Mouse (Mus musculus) forebrain, embryonic 13.5 days (tissue): ENCODE results near the gene Npw. TPM values are rescaled to one million over a fixed set of nuclear protein-coding genes. Genes with fewer than 3 reads are reported as not detected.

Experiments
- ATAC-seq: fragments of 200-750 bp; cut with Nextera tagmentation; 2 replicates; pipeline ENCODE4 v1.8.0; 2017
- H3K27ac ChIP-seq: fragments of 300-500 bp; sonication (generic); 2 replicates; pipeline ENCODE4 v1.5.1; 2015; ENCODE audit warnings: inconsistent platforms, mild to moderate bottlenecking, moderate library complexity
- H3K27me3 ChIP-seq: fragments of 300-500 bp; sonication (generic); 2 replicates; pipeline ENCODE4 v1.6.1; 2015; ENCODE audit warnings: mild to moderate bottlenecking, inconsistent platforms
- H3K36me3 ChIP-seq: fragments of 300-500 bp; sonication (generic); 2 replicates; pipeline ENCODE4 v1.6.1; 2015; ENCODE audit warnings: mild to moderate bottlenecking, inconsistent platforms; ENCODE audit not compliant: poor library complexity, severe bottlenecking
- H3K4me1 ChIP-seq: fragments of 300-500 bp; sonication (generic); 2 replicates; pipeline ENCODE4 v1.6.1; 2015; ENCODE audit warnings: inconsistent platforms
- H3K4me2 ChIP-seq: fragments of 300-500 bp; sonication (generic); 2 replicates; pipeline ENCODE4 v1.6.1; 2015; ENCODE audit warnings: inconsistent platforms, mild to moderate bottlenecking, moderate library complexity
- H3K4me3 ChIP-seq: fragments of 300-500 bp; sonication (generic); 2 replicates; pipeline ENCODE4 v1.5.1; 2015; ENCODE audit warnings: mild to moderate bottlenecking, inconsistent platforms
- H3K9ac ChIP-seq: fragments of 300-500 bp; sonication (generic); 2 replicates; pipeline ENCODE4 v1.6.1; 2015; ENCODE audit warnings: mild to moderate bottlenecking, inconsistent platforms
- H3K9me3 ChIP-seq: fragments of 300-500 bp; sonication (generic); replicated peaks from 2 replicates; pipeline ENCODE4 v1.6.1; 2016; ENCODE audit warnings: inconsistent platforms
- WGBS: fragments of 180-500 bp; shearing (Covaris S2); methylation state at CpG from one replicate; pipeline ENCODE4 v1.1.7; 2015; 5-methylcytosine and 5-hydroxymethylcytosine counted together
- polyA plus RNA-seq: library from polyadenylated mRNA; unstranded; fragments of >200 nt; fragmentation: Nextera tagmentation; extraction: Ambion mirVana; gene quantifications from 2 replicates; pipeline ENCODE4 v1.2.1, GENCODE M21; 2015

Gene Npw
- polyA plus RNA-seq, 1 experiment from 2014 or later, result not detected

DNA sequence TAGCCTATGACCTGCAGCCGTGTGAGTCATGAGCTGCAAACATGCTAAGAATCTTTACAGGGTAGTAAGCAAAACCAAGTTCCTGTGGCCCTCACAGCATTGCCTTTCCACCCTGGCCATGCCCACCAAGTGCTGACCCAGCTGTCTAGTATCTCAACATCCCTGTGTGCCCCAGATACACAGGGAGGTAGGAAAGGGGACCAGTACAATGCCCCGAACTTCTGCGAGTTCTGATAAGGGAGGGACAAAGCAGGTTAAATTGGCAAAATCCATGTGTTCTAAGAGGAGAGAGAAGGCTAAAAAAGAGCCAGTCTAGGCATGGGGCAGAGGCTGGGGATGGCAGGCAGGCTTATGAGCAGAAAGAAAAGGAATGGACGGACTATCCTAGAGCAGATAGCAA is 49.9 kb downstream of the Npw start:
- Histone ChIP-seq H3K36me3 (peaks cover 80% of the 10 kb centered on the region), H3K4me1 (no peaks in the 10 kb centered on the region)

More for the DNA sequence above, 49.9 kb downstream of the Npw start:
- no peak for ATAC-seq
- Histone ChIP-seq H3K9ac (no peak overlapping the region), H3K27me3 (no peaks in the 10 kb centered on the region), H3K4me2 (no peak overlapping the region), H3K27ac (no peak overlapping the region), H3K4me3 (no peak overlapping the region), H3K9me3 (no peaks in the 10 kb centered on the region)
- WGBS, result 93% methylated on average over 4 of the region's 4 CpGs

Other genes starting within 250 kb of the Npw start
- gene Rnps1, start 243.9 kb downstream of the Npw start, polyA plus RNA-seq, result 367 and 402 TPM in 2 replicates
- gene Eci1, start 231.8 kb downstream of the Npw start, polyA plus RNA-seq, result 59.6 and 62.5 TPM in 2 replicates
- 4.4 and 4.7 TPM in 2 replicates for gene Dnase1l2, start 215.4 kb downstream of the Npw start, polyA plus RNA-seq
- 38.8 and 39.8 TPM in 2 replicates for gene E4f1, start 188.1 kb downstream of the Npw start, polyA plus RNA-seq
- gene Pgp, start 188.1 kb downstream of the Npw start, polyA plus RNA-seq, result 52.3 and 56.7 TPM in 2 replicates
- 0.26 TPM in 1 of 2 replicates, not detected in the other for gene Bricd5, start 184.6 kb downstream of the Npw start, polyA plus RNA-seq
- 33.9 and 39.1 TPM in 2 replicates for gene Mlst8, start 179.4 kb downstream of the Npw start, polyA plus RNA-seq
- 15.0 and 16.7 TPM in 2 replicates for gene Caskin1, start 169.9 kb downstream of the Npw start, polyA plus RNA-seq
- 97.1 and 109 TPM in 2 replicates for gene Traf7, start 130.5 kb downstream of the Npw start, polyA plus RNA-seq
- 3.7 and 4.1 TPM in 2 replicates for gene Rab26, start 124.2 kb downstream of the Npw start, polyA plus RNA-seq
- 11.9 and 16.9 TPM in 2 replicates for gene Pkd1, start 108.6 kb downstream of the Npw start, polyA plus RNA-seq
- gene Tsc2, start 25.8 kb downstream of the Npw start, polyA plus RNA-seq, result 60.5 and 75.1 TPM in 2 replicates
- 13.8 and 15.3 TPM in 2 replicates for gene Nthl1, start 25.8 kb downstream of the Npw start, polyA plus RNA-seq
- 15.0 and 16.0 TPM in 2 replicates for gene Slc9a3r2, start 8.1 kb downstream of the Npw start, polyA plus RNA-seq
- gene Zfp598, start 11.2 kb upstream of the Npw start, polyA plus RNA-seq, result 14.9 and 16.2 TPM in 2 replicates
- 61.0 and 68.7 TPM in 2 replicates for gene Syngr3, start 31.5 kb upstream of the Npw start, polyA plus RNA-seq
- 40.7 and 42.5 TPM in 2 replicates for gene Gfer, start 37.7 kb upstream of the Npw start, polyA plus RNA-seq
- gene Noxo1, start 37.8 kb upstream of the Npw start, polyA plus RNA-seq, result 1.3 TPM in 2 replicates
- gene Tbl3, start 49.2 kb upstream of the Npw start, polyA plus RNA-seq, result 86.9 and 107 TPM in 2 replicates
- 0.18 TPM in 1 of 2 replicates, not detected in the other for gene Rnf151, start 59.6 kb upstream of the Npw start, polyA plus RNA-seq
- gene Rps2, start 59.7 kb upstream of the Npw start, polyA plus RNA-seq, result 992 and 1,023 TPM in 2 replicates
- 232 and 253 TPM in 2 replicates for gene Ndufb10, start 66.0 kb upstream of the Npw start, polyA plus RNA-seq
- gene Rpl3l, start 69.4 kb upstream of the Npw start, polyA plus RNA-seq, result not detected in 2 replicates
- 18.8 and 22.1 TPM in 2 replicates for gene Msrb1, start 78.2 kb upstream of the Npw start, polyA plus RNA-seq
- 0.15 and 0.17 TPM in 2 replicates for gene Hs3st6, start 94.5 kb upstream of the Npw start, polyA plus RNA-seq
- not detected in 2 replicates for gene Meiob, start 145.8 kb upstream of the Npw start, polyA plus RNA-seq
- 36.7 and 37.1 TPM in 2 replicates for gene Hagh, start 181.7 kb upstream of the Npw start, polyA plus RNA-seq
- gene Fahd1, start 191.9 kb upstream of the Npw start, polyA plus RNA-seq, result 16.0 and 16.8 TPM in 2 replicates
- gene Igfals, start 207.5 kb upstream of the Npw start, polyA plus RNA-seq, result 0.17 and 0.25 TPM in 2 replicates
- 68.5 and 76.9 TPM in 2 replicates for gene Nubp2, start 227.9 kb upstream of the Npw start, polyA plus RNA-seq
- gene Spsb3, start 228.2 kb upstream of the Npw start, polyA plus RNA-seq, result 64.3 and 67.4 TPM in 2 replicates
- gene Eme2, start 236.6 kb upstream of the Npw start, polyA plus RNA-seq, result 31.3 and 36.5 TPM in 2 replicates
- gene Mrps34, start 236.7 kb upstream of the Npw start, polyA plus RNA-seq, result 81.4 and 85.4 TPM in 2 replicates
- gene Nme3, start 238.0 kb upstream of the Npw start, polyA plus RNA-seq, result 72.1 and 80.8 TPM in 2 replicates